Mouse (Mus musculus) kidney, adult 2 months (tissue): ENCODE measurements around the gene Ccnf.

Source experiments
- CTCF ChIP-seq: fragments of 200-500 bp; conservative IDR thresholded peaks from 2 replicates; pipeline ENCODE4 v1.5.1; 2011; ENCODE audit warnings: low read depth, mild to moderate bottlenecking, control low read depth, low read length, moderate library complexity, mixed read lengths; ENCODE audit not compliant: insufficient read depth, insufficient read length
- POLR2A ChIP-seq: fragments of 200-500 bp; IDR thresholded peaks from one replicate; pipeline ENCODE4 v1.6.1; 2011; ENCODE audit warnings: low read depth, low read length, control low read depth

GRCm38 (mm10) chr17:24199741-24200140 lies 51.5 kb downstream of the Ccnf start:
- TF ChIP-seq CTCF (no peak), POLR2A (no peak)
